Mouse (Mus musculus): ENCODE measurements at regions not wholly inside any gene's neighbourhood (a gene's known extent, or its start where the extent isn't known, plus 50 kb on each side); places are given as distances from the start of the nearest gene placed in this dataset.

DNA sequence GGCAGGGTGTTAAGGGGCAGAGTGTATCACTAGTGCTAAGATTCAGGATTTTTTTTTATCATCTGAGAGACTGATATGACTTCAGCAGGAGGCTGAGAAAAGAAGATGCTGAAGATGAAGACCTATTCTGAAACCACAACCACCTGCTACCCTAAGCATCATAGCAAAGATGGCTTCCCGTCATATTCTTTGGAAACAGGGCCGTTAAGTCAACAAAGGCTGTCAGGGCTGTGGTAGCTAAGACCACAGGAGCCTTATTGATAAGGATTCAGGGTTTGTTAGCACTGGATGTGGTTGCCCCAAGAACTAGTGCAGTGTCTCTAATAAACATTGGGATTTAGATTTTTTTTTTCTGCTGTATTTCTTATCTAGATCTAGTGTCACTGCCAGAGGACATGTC, 56.7 kb upstream of the Rasgrp1 start:
- no peak for TF ChIP-seq POLR2A (IDR thresholded peaks at IDR 0.05; ENCODE audit: extremely low read depth, insufficient read depth, low read length)
- no peak for TF ChIP-seq CTCF (IDR thresholded peaks at IDR 0.05; ENCODE audit: extremely low read depth, insufficient read depth, low read length)
- H3K4me3 ChIP-seq (ENCODE audit: insufficient read depth, low read length), result no peak overlapping the region

DNA sequence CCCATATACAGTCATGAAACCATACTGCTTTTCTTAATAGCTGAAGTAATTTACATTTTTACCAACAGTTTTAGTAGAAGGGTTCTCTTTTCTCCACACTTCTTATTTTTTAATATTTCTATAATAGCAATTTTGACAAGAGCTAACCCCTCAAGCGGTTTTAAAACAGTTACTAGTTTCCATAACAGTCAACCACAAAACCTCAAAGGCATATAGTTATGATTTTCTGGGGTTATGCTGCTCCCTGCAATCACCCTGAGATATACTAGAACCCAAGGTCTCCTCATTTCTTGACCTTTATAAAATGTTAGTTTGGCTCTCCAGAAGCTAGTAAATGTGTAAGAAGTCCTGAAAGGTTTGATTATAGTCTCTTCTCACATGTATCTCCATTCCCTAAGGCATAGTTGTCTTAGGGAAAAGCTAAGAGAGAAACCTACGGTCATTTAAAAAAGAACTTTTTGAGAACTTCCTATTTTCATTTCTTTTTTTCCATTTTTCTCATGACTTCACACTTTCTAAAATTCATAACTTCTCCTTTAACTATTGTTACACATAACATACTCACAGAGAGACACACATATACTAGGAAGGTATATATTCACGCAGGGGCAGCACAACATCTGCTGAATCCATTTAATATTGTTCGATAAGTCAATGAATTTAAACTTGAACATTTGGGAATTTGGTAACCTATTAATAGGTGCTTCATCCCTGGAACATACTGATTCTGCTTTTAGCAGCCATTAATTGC, 60.8 kb upstream of the Rasgrp1 start:
- no peak for TF ChIP-seq CTCF (IDR thresholded peaks at IDR 0.05; ENCODE audit: extremely low read depth, insufficient read depth, low read length)
- no peak for TF ChIP-seq POLR2A (IDR thresholded peaks at IDR 0.05; ENCODE audit: extremely low read depth, insufficient read depth, low read length)
- Histone ChIP-seq H3K4me3 (ENCODE audit: insufficient read depth, low read length) (no peak overlapping the region), H3K4me1 (ENCODE audit: control insufficient read depth, insufficient read depth, low read length) (no peaks in the 10 kb centered on the region), H3K27ac (ENCODE audit: insufficient read depth, low read length) (no peak overlapping the region)

More for the DNA sequence above, 56.7 kb upstream of the Rasgrp1 start:
- no peak overlapping the region for H3K27ac ChIP-seq (ENCODE audit: insufficient read depth, low read length)
- H3K4me1 ChIP-seq (ENCODE audit: control insufficient read depth, insufficient read depth, low read length), result no peaks in the 10 kb centered on the region

DNA sequence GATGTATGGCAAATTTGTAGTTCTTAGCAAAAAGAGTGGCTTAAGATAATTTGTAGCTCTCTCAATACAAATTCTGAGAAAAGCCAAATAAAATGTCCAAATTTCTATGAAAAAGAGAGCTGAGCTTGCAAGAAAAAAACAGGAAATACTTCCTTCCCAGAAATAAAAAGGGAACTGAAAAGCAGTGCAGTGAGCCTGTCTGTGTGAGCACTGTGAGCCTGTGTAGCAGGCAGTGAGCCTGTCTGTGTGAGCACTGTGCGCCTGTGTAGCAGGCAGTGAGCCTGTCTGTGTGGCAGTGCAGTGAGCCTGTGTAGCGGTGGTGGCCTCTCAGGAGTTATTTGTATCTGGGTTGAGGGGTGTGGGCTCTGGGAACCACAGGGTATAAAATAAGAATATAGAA, 62.7 kb upstream of the Rasgrp1 start:
- TF ChIP-seq CTCF (IDR thresholded peaks at IDR 0.05; ENCODE audit: extremely low read depth, insufficient read depth, low read length) (no peak), POLR2A (IDR thresholded peaks at IDR 0.05; ENCODE audit: extremely low read depth, insufficient read depth, low read length) (no peak)
- H3K27ac ChIP-seq (ENCODE audit: insufficient read depth, low read length), result no peak overlapping the region
- no peak overlapping the region for H3K4me3 ChIP-seq (ENCODE audit: insufficient read depth, low read length)
- no peaks in the 10 kb centered on the region for H3K4me1 ChIP-seq (ENCODE audit: control insufficient read depth, insufficient read depth, low read length)

DNA sequence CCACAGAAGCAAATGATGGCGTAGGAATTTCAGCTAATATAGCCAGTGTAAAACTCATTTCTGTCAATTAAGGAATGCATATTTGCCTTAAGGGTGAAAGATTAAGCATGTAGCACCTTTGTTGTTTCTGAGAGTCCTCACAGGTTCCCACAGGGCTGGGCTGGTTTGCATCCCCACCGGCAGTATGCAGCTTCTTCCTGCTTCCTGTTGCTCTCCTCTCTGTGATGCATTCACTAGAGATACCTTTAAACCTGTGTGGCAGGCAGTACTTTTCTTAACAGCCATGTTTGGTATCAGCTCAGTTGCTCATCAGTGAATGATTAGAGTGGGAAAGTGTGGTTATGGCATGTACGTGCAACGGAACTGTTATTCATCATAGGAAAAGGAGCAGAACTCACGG, 65.4 kb upstream of the Rasgrp1 start:
- no peak for TF ChIP-seq CTCF (IDR thresholded peaks at IDR 0.05; ENCODE audit: extremely low read depth, insufficient read depth, low read length)
- no peak for TF ChIP-seq POLR2A (IDR thresholded peaks at IDR 0.05; ENCODE audit: extremely low read depth, insufficient read depth, low read length)
- Histone ChIP-seq H3K27ac (ENCODE audit: insufficient read depth, low read length) (no peak overlapping the region), H3K4me3 (ENCODE audit: insufficient read depth, low read length) (no peak overlapping the region), H3K4me1 (ENCODE audit: control insufficient read depth, insufficient read depth, low read length) (peaks cover 8% of the 10 kb centered on the region)

DNA sequence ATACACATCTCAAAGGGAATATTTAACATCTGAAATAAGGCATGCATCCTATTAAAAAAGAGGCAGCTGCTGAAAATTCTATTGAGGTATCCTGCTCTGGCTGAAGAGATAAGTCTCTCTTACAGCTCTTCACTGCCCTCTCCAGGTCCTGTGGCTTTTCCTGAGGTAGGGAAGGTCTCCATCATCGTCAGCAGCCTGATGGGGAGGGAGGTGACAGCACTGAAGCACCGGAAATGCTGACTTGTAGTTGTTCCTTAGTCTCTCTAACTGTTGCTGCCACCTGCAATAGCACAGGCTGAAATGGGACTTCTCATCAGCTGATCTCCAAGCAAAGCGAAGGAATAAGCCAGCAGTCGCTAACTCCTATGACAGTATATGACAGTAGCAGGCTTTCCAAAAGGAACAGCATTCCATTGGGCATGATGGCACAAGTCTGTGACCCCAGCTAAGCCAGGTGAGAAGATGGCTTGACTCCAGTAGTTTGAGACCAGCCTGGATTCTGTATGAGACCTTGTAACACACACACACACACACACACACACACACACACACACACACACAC, 69.3 kb upstream of the Rasgrp1 start:
- peaks cover 8% of the 10 kb centered on the region for H3K4me1 ChIP-seq (ENCODE audit: control insufficient read depth, insufficient read depth, low read length)
- H3K27ac ChIP-seq (ENCODE audit: insufficient read depth, low read length), result peak overlapping the region; percentile 61; the same call in 1 of the 2 replicates
- TF ChIP-seq CTCF (IDR thresholded peaks at IDR 0.05; ENCODE audit: extremely low read depth, insufficient read depth, low read length), result peak; percentile 49
- TF ChIP-seq POLR2A (IDR thresholded peaks at IDR 0.05; ENCODE audit: extremely low read depth, insufficient read depth, low read length), result no peak
- H3K4me3 ChIP-seq (ENCODE audit: insufficient read depth, low read length), result no peak overlapping the region

DNA sequence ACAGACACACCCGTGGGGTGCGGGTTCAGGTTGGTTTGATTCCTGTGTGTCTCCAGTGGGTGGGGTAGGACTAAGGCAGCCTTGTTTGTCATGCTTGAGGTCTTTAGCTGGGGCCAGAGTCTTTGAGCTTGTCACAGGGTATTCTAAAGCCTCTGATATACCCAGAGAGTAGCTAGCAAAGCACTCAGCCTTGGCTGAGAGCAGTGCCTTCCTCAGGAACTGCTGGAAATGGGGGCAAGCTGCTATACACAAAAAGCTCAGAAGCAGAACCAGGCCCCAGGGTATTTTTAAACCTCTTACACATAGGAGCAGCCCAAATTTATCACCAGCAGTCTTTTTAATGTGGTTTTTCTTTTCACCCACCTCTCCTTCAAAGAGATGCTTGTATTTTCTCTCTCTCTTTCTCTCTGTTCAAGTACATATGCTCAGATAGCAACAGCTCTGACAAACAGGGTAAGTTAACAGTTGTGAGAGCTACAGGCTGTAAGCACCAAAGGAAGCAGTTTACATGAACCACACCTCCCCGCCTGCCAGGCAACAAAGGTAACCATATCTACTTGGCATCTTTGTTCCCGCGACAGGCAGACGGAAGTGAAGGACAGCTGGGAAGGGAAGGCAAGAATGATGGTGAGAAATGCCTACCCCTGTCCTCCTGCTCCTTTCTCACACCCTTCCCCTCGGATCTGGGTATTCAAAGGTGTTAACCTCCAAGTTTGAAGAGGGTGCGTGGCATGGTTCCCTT, 74.6 kb upstream of the Rasgrp1 start:
- Histone ChIP-seq H3K4me1 (ENCODE audit: control insufficient read depth, insufficient read depth, low read length) (peaks cover 7% of the 10 kb centered on the region), H3K27ac (ENCODE audit: insufficient read depth, low read length) (peak overlapping the region; percentile 45; the same call in 1 of the 2 replicates), H3K4me3 (ENCODE audit: insufficient read depth, low read length) (no peak overlapping the region)
- TF ChIP-seq CTCF (IDR thresholded peaks at IDR 0.05; ENCODE audit: extremely low read depth, insufficient read depth, low read length) (no peak), POLR2A (IDR thresholded peaks at IDR 0.05; ENCODE audit: extremely low read depth, insufficient read depth, low read length) (no peak)

DNA sequence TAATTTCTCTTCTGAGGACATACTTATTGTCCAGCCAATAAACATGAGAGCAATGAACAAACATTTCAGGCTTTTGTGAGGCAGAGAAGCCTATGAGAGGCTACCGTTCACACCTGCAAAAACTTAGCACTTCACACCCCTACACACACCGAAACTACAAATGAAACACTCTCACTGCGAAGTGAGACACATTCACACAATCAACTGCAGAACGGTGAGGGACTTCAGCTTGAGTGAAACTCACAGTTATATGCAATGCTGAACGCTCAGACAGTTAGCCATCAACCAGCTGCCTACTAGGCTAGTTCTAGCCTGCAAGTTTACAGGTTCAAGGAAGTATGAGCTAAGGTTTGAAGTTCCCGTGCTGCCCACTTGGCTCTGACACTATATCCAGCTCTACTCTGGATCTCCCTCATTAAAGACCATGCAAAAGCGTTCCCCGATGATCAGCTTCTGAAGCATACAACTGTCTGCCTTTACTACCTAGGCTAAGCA, 75.4 kb upstream of the Rasgrp1 start:
- TF ChIP-seq POLR2A (IDR thresholded peaks at IDR 0.05; ENCODE audit: extremely low read depth, insufficient read depth, low read length) (no peak), CTCF (IDR thresholded peaks at IDR 0.05; ENCODE audit: extremely low read depth, insufficient read depth, low read length) (no peak)
- no peak overlapping the region for H3K27ac ChIP-seq (ENCODE audit: insufficient read depth, low read length)

DNA sequence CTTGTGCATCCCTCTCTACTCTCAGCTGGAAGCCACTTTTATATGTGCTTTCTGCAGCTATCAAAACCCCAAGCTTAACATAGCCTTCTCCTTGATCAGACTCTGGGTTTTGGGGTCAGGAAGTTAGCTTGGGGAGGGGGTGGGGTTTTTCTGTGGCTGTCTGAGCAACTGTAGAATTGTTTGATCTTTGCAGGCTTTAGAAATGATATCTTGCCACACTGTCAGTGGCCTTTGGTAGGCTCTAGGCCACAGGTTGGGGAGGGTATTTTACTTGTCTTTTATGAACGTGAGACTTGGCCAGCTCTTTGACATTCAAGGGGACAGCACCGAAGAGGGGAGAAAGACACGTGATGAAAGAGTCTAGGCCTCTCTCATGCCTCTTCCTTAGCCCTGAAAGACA, 75.9 kb upstream of the Rasgrp1 start:
- TF ChIP-seq POLR2A (IDR thresholded peaks at IDR 0.05; ENCODE audit: extremely low read depth, insufficient read depth, low read length), result no peak
- no peak for TF ChIP-seq CTCF (IDR thresholded peaks at IDR 0.05; ENCODE audit: extremely low read depth, insufficient read depth, low read length)
- Histone ChIP-seq H3K4me3 (ENCODE audit: insufficient read depth, low read length) (no peak overlapping the region), H3K27ac (ENCODE audit: insufficient read depth, low read length) (no peak overlapping the region), H3K4me1 (ENCODE audit: control insufficient read depth, insufficient read depth, low read length) (peaks cover 3% of the 10 kb centered on the region)

More for the DNA sequence above, 75.4 kb upstream of the Rasgrp1 start:
- H3K4me1 ChIP-seq (ENCODE audit: control insufficient read depth, insufficient read depth, low read length), result peaks cover 3% of the 10 kb centered on the region
- no peak overlapping the region for H3K4me3 ChIP-seq (ENCODE audit: insufficient read depth, low read length)

DNA sequence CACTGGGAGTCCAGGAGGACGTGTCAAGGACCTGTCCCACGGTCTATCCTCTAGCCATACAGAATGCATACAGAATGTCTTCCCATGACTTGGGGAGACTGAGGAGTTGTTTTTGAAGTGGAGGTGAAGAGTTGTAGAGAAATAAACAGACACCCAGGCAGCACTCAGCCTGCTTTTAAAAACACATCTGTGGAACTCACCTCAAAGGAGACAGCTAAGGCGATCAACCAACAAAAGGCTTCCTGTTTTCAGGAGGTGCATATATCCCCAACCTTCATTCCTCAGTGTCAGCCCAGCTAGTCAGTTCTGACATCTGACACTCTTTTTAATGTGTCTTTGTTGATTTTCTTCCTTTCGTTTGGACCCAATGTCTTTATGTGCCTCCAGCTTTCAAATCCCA, 78.6 kb upstream of the Rasgrp1 start:
- TF ChIP-seq CTCF (IDR thresholded peaks at IDR 0.05; ENCODE audit: extremely low read depth, insufficient read depth, low read length) (no peak), POLR2A (IDR thresholded peaks at IDR 0.05; ENCODE audit: extremely low read depth, insufficient read depth, low read length) (no peak)
- H3K27ac ChIP-seq (ENCODE audit: insufficient read depth, low read length), result no peak overlapping the region
- H3K4me3 ChIP-seq (ENCODE audit: insufficient read depth, low read length), result no peak overlapping the region
- H3K4me1 ChIP-seq (ENCODE audit: control insufficient read depth, insufficient read depth, low read length), result peaks cover 3% of the 10 kb centered on the region
